Mouse (Mus musculus) spleen, adult 2 months (tissue): ENCODE data around the gene Zfp472.

Experiments
- CTCF ChIP-seq: fragments of 200-500 bp; IDR thresholded peaks from 2 replicates; pipeline ENCODE4 v1.5.1; 2011; ENCODE audit warnings: mild to moderate bottlenecking, inconsistent platforms; ENCODE audit not compliant: insufficient read depth, insufficient read length, insufficient replicate concordance; ENCODE audit errors: extremely low read depth
- POLR2A ChIP-seq: fragments of 200-500 bp; IDR thresholded peaks from 2 replicates; pipeline ENCODE4 v1.6.1; 2011; ENCODE audit warnings: low read depth, low read length, inconsistent platforms

- TF ChIP-seq CTCF (no peak), POLR2A (no peak)
These were observed 18.9 kb upstream of the Zfp472 start for GRCm38 (mm10) chr17:32946716-32947115.
